In the genomic region with DNA sequence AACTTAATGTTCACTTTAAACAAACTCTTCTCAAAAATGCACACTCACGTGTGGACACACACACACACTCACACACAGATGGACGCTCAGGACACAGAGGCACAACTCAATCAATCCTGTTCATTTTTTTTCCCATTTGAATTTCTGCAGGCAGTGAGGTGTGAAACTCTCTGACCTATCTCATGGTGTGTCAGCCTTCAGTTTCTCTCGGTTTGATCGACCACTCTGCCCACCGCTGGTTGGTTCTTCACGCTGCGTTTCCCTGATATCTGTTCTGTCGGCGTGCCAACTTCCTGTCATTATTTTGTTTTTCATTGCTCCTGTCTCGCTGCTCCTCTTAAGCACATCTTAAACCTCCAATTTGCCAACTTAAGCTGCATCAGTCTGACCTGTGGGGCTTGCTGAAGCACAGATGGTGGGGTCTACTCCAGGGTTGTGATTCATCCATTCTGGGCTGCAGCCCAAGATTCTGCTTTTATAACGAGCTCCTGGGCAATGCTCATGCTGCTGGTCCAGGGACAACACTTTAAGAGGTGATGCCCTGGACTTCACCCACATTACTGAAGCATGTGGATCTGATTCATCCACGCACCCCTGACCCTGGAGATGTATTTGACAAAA, we compare ENCODE assay signal across 10 mouse cellular contexts.
DNase-seq lines count a peak whose midpoint lies in the region; ATAC-seq lines count a peak whose summit lies in the region.
"Had no signal": no experiment of that assay in that cellular context is flagged by ENCODE, and none has a peak within 500 bp of the region (broad histone marks: within the 10 kb centered on the region; RNA-seq: fewer than 3 reads in every experiment).

No protein-coding gene starts in this region.

- no peaks in the 10 kb centered on the region for H3K9me3 ChIP-seq in heart, embryonic 10.5 days
- H3K9me3 ChIP-seq: neural tube, embryonic 15.5 days had no signal

- H3K4me1 ChIP-seq in heart, embryonic 10.5 days: no peaks in the 10 kb centered on the region

- H3K36me3 ChIP-seq in heart, embryonic 10.5 days: no peaks in the 10 kb centered on the region
- H3K36me3 ChIP-seq: neural tube, embryonic 15.5 days had no signal

- ATAC-seq in inflammation-experienced regulatory T-cells, adult 6 months: no peak

- H3K27ac ChIP-seq in heart, embryonic 10.5 days: no peak overlapping the region
- H3K27ac ChIP-seq: neural tube, embryonic 15.5 days had no signal

- WGBS in heart, embryonic 10.5 days: 74% methylated on average over 12 of the region's 12 CpGs

- peak; percentile 64 for DNase-seq in heart, adult 11 months
- no peak for DNase-seq in heart, embryonic 10.5 days (ENCODE audit: low spot score)
- DNase-seq in right cerebral cortex, postnatal 14 days: peak; percentile 13
- no peak for DNase-seq in right cerebral cortex, postnatal 4 days
- DNase-seq in cerebellum, postnatal 36 days: peak; percentile 67 to 74
- DNase-seq in kidney, postnatal 10 days: no peak
- DNase-seq in liver: no peak
- DNase-seq: lung, embryonic 14.5 days had no signal

- no peaks in the 10 kb centered on the region for H3K27me3 ChIP-seq in heart, embryonic 10.5 days (ENCODE audit: insufficient read depth, poor library complexity, severe bottlenecking)
- H3K27me3 ChIP-seq: neural tube, embryonic 15.5 days had no signal

- H3K4me3 ChIP-seq in heart, embryonic 10.5 days: no peak overlapping the region
- H3K4me3 ChIP-seq: neural tube, embryonic 15.5 days had no signal

Comparison
In these comparisons a context has a peak if more than half of its experiments do, and no peak if none do; other contexts are left out.
1. DNase-seq: peak in heart, adult 11 months (single experiment), right cerebral cortex, postnatal 14 days (single experiment) and cerebellum, postnatal 36 days (2 of 2); none in heart, embryonic 10.5 days (single experiment), right cerebral cortex, postnatal 4 days (single experiment), kidney, postnatal 10 days (single experiment) and liver (single experiment).